In the genomic region with DNA sequence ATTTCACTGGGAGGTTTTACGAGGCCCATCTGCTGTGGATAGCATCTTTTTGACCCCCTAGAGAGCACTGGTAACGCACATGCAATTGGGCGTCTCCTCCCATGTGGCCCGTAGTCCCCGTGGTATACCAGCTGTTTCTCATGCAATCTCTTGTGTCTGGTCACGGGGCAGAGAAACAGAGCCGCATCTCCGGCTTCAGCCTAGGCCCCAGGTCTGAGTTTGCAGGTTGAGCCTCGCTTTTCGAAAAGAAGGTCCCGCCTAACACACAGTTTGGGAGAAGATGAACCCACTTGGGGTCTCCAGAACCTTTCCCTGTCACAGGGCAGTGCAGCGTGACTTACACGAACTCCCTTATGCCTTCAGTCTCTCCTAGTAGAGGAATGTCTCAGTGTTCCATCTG, we compare ENCODE assay signal across 19 mouse cellular contexts. TPM values are rescaled to one million over a fixed set of nuclear protein-coding genes. Genes with fewer than 3 reads are reported as not detected.
DNase-seq lines count a peak whose midpoint lies in the region; ATAC-seq and TF ChIP-seq lines count a peak whose summit lies in the region.
"Had no signal": no experiment of that assay in that cellular context is flagged by ENCODE, and none has a peak within 500 bp of the region (broad histone marks: within the 10 kb centered on the region; RNA-seq: fewer than 3 reads in every experiment).

No protein-coding gene starts in this region.

- intact Hi-C loops in heart, postnatal 10 days (cut with DNase I): loop anchor here (2.0 kb wide), 1 partner anchor 48 kb away; no protein-coding TSS in a partner anchor

- ATAC-seq in heart, embryonic 13.5 days (ENCODE audit: extremely low read depth, insufficient number of reproducible peaks, low FRiP score, low TSS enrichment): no peak
- no peak for ATAC-seq in kidney, postnatal 0 days (replicated peaks; ENCODE audit: low FRiP score, low read depth)
- ATAC-seq: forebrain, embryonic 13.5 days had no signal

- no peak for TF ChIP-seq CTCF in kidney, postnatal 0 days (IDR thresholded peaks at IDR 0.05; ENCODE audit: low read depth)

- peaks cover 36% of the 10 kb centered on the region for H3K4me1 ChIP-seq in heart, embryonic 13.5 days
- H3K4me1 ChIP-seq in kidney, postnatal 0 days (replicated peaks; ENCODE audit: insufficient read depth, low read length): no peaks in the 10 kb centered on the region
- H3K4me1 ChIP-seq in limb, embryonic 10.5 days: no peaks in the 10 kb centered on the region
- H3K4me1 ChIP-seq: midbrain, embryonic 10.5 days had no signal

- no peak overlapping the region for H3K9ac ChIP-seq in heart, embryonic 13.5 days
- no peak overlapping the region for H3K9ac ChIP-seq in kidney, postnatal 0 days (ENCODE audit: low read depth, low read length)
- H3K9ac ChIP-seq: forebrain, embryonic 13.5 days; hindbrain, embryonic 14.5 days; lung, embryonic 14.5 days had no signal

- H3K36me3 ChIP-seq in heart, embryonic 13.5 days: no peaks in the 10 kb centered on the region
- no peaks in the 10 kb centered on the region for H3K36me3 ChIP-seq in kidney, postnatal 0 days (ENCODE audit: insufficient read depth, low read length)
- no peaks in the 10 kb centered on the region for H3K36me3 ChIP-seq in limb, embryonic 10.5 days
- H3K36me3 ChIP-seq: embryonic facial prominence, embryonic 10.5 days; midbrain, embryonic 10.5 days had no signal

- H3K4me2 ChIP-seq in heart, embryonic 13.5 days: no peak overlapping the region
- H3K4me2 ChIP-seq in kidney, postnatal 0 days (ENCODE audit: low read length): no peak overlapping the region
- H3K4me2 ChIP-seq: forebrain, embryonic 13.5 days; hindbrain, embryonic 14.5 days had no signal

- no peaks in the 10 kb centered on the region for H3K27me3 ChIP-seq in heart, embryonic 13.5 days (replicated peaks)
- no peaks in the 10 kb centered on the region for H3K27me3 ChIP-seq in kidney, postnatal 0 days (ENCODE audit: insufficient read depth, low read length)
- no peaks in the 10 kb centered on the region for H3K27me3 ChIP-seq in limb, embryonic 10.5 days (ENCODE audit: low read depth, poor library complexity, severe bottlenecking)
- H3K27me3 ChIP-seq: forebrain, embryonic 13.5 days had no signal

- H3K9me3 ChIP-seq in heart, embryonic 13.5 days: no peaks in the 10 kb centered on the region
- H3K9me3 ChIP-seq in kidney, postnatal 0 days (replicated peaks; ENCODE audit: low read length): no peaks in the 10 kb centered on the region
- no peaks in the 10 kb centered on the region for H3K9me3 ChIP-seq in limb, embryonic 10.5 days (replicated peaks)
- H3K9me3 ChIP-seq: embryonic facial prominence, embryonic 10.5 days; forebrain, embryonic 13.5 days; midbrain, embryonic 10.5 days had no signal

- H3K27ac ChIP-seq in heart, embryonic 13.5 days (replicated peaks): peak overlapping the region; percentile 71
- H3K27ac ChIP-seq in kidney, postnatal 0 days: peak overlapping the region; percentile 66; the same call in 1 of the 2 replicates
- H3K27ac ChIP-seq in limb, embryonic 10.5 days: peak overlapping the region; percentile 19; the same call in 1 of the 2 replicates
- H3K27ac ChIP-seq: forebrain, embryonic 13.5 days; hindbrain, embryonic 14.5 days; macrophage; midbrain, embryonic 10.5 days had no signal

- WGBS in heart, embryonic 13.5 days: 88% methylated on average over 13 of the region's 13 CpGs
- 78% methylated on average over 13 of the region's 13 CpGs for WGBS in kidney, postnatal 0 days
- WGBS in limb, embryonic 10.5 days: 89% methylated on average over 13 of the region's 13 CpGs

- H3K4me3 ChIP-seq in heart, embryonic 13.5 days: no peak overlapping the region
- H3K4me3 ChIP-seq in kidney, postnatal 0 days (replicated peaks; ENCODE audit: low read depth, low read length): no peak overlapping the region
- H3K4me3 ChIP-seq in limb, embryonic 10.5 days: no peak overlapping the region
- H3K4me3 ChIP-seq: embryonic facial prominence, embryonic 10.5 days; forebrain, embryonic 13.5 days; midbrain, embryonic 10.5 days had no signal

- DNase-seq in heart, postnatal 10 days: no peak
- no peak for DNase-seq in kidney, postnatal 0 days (ENCODE audit: low spot score)
- DNase-seq in kidney, adult 9 months: no peak
- peak; percentile 15 for DNase-seq in R1 (ENCODE audit: low read depth, low spot score)
- no peak for DNase-seq in limb, embryonic 10.5 days (ENCODE audit: low spot score)
- no peak for DNase-seq in ovary, postnatal 36 days (ENCODE audit: low spot score)
- DNase-seq: adrenal gland, adult 2 months; cerebellum, adult 8-10 months; layer of hippocampus, adult 9-11 months; retina, postnatal 1 day; thymus, postnatal 25 days had no signal

RNA-seq across cellular contexts. Expression of a gene that starts 6.4 kb away (rescaled TPM):
- 0.25 and 0.31 TPM in 2 replicates for polyA plus RNA-seq in heart, embryonic 13.5 days (2015; fragmentation: Nextera tagmentation; extraction: Ambion mirVana)
- 10 to 100 TPM; 13.4 to 16.9 TPM for total RNA-seq in heart, postnatal 10 days (2021)
- 0.98 and 1.2 TPM in 2 replicates for polyA plus RNA-seq in kidney, postnatal 0 days (2015; fragmentation: Nextera tagmentation; extraction: Ambion mirVana)
- polyA plus RNA-seq in limb, embryonic 10.5 days (2016; fragmentation: Nextera tagmentation; extraction: Ambion mirVana): 0.36 and 0.50 TPM in 2 replicates
- polyA plus RNA-seq: C2C12 had no signal

Comparison
In these comparisons a context has a peak if more than half of its experiments do, and no peak if none do; other contexts are left out.
1. H3K27ac ChIP-seq: peak in every context shown above with its lines; median percentile 71 in heart, embryonic 13.5 days; 66 in kidney, postnatal 0 days; 19 in limb, embryonic 10.5 days.